Mouse (Mus musculus) heart, postnatal 25 days (tissue): ENCODE results near the gene Gm10663. TPM values are rescaled to one million over a fixed set of nuclear protein-coding genes. Genes with fewer than 3 reads are reported as not detected.

Experiments
- DNase-seq: peaks from one replicate; pipeline ENCODE4 v3.0.0; 2022; ENCODE audit warnings: low spot score
- intact Hi-C: fragments of 180-260 bp; cut with DNase I; formaldehyde crosslinking; loops from one replicate; pipeline ENCODE4 v1.15.1; 2025
- microRNA-seq: library from miRNA; unstranded; fragments of <30 nt; microRNA quantifications from one replicate; pipeline ENCODE4 v1.2.0, GENCODE M21; 2022
- total RNA-seq, 2 experiments: library from RNA; stranded (reverse); gene quantifications; 2 replicates each; pipeline ENCODE4 v1.2.3; 2021

Gene Gm10663
- total RNA-seq, 2 experiments from 2014 or later = not detected

- intact Hi-C loops = no loop called here
- DNase-seq = no peak
These were observed 5.9 kb downstream of the Gm10663 start for GRCm38 (mm10) chr8:65080731-65081130.

DNA sequence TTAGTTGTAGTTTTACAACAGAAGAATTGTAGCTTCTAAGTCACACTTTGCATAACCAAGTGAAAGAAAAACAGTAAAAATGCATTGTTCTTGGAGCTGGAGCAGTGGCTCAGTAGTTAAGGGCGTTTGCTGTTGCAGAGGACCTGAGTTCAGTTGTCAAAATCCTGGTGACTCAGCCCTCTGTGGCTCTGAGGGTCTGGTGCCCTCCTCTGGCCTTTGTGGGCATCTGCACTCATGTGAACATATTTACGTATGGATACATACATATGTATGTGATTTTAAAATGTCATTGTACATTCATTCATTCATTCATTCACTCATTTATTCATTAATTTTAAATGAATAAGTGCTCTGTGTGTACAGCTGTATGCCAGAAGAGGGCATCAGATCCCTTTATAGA lies 10.8 kb downstream of the Gm10663 start:
- DNase-seq = no peak

GRCm38 (mm10) chr8:65087711-65088110 lies 12.9 kb downstream of the Gm10663 start:
- no peak for DNase-seq

More for the DNA sequence above, 10.8 kb downstream of the Gm10663 start:
- intact Hi-C loops = no loop called here

GRCm38 (mm10) chr8:65088120-65088519 lies 13.3 kb downstream of the Gm10663 start:
- DNase-seq = no peak
- intact Hi-C loops = no loop called here

More at GRCm38 (mm10) chr8:65087711-65088110, 12.9 kb downstream of the Gm10663 start:
- intact Hi-C loops = no loop called here

- DNase-seq = no peak
These were observed 14.9 kb downstream of the Gm10663 start for GRCm38 (mm10) chr8:65089781-65090180.

DNA sequence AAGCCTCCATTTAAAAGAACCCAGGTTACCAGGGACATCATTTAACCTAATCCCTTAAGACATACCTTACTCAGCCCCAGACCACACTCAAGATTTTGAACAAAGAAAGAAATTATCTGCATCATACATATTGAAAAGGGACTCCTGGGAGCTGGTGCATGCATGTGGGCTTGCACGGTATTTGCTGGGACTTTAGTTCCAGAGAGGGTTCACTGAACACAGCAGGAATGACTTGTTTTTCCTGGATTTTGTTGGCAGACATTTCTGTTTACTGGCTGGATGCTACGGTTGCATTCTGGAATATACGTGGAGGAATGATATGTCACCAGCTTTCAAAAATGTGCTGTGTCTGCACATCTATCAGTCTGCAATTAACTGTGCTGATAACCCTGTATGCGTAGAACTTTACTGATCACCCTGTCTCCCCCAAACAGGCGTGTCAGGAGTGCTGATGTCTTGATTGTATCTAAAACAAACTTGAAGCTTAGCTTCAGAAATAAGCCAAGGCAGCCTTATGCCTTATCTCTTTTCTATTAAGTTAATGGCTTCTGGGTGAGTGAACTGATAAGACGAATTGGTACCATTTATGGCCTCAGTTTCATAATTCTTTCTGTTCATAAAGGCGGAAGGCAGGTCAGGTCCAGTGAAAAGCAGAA lies 23.1 kb downstream of the Gm10663 start:
- intact Hi-C loops = no loop called here
- DNase-seq = no peak

More at GRCm38 (mm10) chr8:65089781-65090180, 14.9 kb downstream of the Gm10663 start:
- intact Hi-C loops = no loop called here

DNA sequence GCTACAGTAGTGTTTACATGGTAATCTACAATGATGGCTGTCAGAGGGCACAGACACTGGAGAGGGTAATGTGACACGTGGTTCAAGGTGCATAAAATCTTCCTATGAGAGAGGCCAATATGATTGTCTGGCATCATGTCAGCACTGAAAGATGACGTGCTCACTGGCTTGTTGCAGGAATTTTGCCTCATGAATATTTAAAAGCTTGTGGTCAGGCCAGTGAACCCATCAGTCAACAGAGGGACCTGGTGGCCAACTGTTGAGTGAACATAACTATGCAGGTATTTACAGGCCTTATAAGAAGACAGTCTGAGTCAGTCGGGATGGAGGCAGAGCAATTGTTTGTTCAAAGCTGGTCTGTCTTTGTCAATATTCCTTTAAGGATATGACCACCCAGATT lies 24.9 kb downstream of the Gm10663 start:
- no peak for DNase-seq
- intact Hi-C loops = no loop called here

- no peak for DNase-seq
- intact Hi-C loops = no loop called here
These were observed 28.8 kb downstream of the Gm10663 start for GRCm38 (mm10) chr8:65103632-65104031.

GRCm38 (mm10) chr8:65104041-65104440 lies 29.2 kb downstream of the Gm10663 start:
- intact Hi-C loops = no loop called here
- no peak for DNase-seq

DNA sequence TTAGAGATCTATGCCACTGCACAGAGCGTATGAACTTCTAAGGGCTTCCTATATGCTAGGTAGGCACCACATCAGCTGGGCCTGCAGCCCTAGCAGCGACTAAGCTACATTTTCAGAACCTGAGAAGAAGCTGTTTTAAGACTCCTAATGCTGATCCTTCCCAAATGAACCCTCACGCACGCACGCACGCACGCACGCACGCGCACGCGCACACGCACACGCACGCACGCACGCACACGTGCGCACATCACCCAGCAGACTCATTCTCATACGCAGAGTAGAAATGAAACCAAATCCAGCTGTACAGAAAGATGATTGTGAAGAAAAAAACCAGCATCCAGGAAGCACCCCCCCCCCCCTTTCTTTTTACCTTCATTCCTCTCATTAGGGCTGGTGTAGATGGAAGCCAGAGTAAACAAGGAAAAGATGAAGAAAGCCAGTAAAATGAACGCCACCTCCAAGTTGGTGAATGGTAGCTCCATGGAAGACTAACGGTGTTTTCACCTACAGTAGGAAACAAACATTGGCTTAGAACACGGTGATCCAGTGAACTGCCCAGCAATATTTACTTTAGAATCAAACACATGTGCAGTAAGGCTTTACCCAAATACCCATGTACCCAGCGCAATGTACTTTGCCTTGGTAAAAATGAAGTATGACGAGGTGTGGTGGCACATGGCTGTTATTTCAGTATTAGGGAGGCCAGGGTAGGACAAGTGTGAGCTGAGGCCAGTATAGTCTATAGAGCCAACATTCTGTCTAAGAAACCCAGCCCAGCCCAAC lies 33.3 kb downstream of the Gm10663 start:
- intact Hi-C loops = no loop called here
- DNase-seq = no peak

DNA sequence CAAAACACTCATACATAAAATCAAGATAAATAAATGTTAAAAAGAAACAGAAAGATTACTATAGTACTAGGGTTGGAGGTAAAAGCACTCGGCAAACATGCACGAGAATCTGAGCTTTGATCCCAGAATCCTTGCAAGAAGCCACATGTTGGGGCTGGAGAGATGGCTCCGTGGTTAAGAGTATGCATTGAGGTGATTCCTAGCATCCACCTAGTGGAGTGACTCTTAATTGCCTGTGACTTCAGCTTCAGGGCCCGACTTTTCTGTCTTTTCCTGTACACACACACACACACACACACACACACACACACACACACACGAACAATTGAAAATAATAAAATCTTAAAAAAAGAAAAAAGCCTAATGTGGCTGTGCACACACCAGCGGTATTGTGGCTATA lies 34.1 kb downstream of the Gm10663 start:
- DNase-seq = no peak
- intact Hi-C loops = no loop called here

GRCm38 (mm10) chr8:65110285-65110691 lies 35.5 kb downstream of the Gm10663 start:
- no peak for DNase-seq

GRCm38 (mm10) chr8:65112092-65112491 lies 37.3 kb downstream of the Gm10663 start:
- intact Hi-C loops = no loop called here
- no peak for DNase-seq

More at GRCm38 (mm10) chr8:65110285-65110691, 35.5 kb downstream of the Gm10663 start:
- intact Hi-C loops = loop anchor here (1.0 to 2.0 kb wide), 2 partner anchors 88 to 147 kb away; no protein-coding TSS in a partner anchor

GRCm38 (mm10) chr8:65126014-65126413 lies 51.2 kb downstream of the Gm10663 start:
- intact Hi-C loops = no loop called here
- no peak for DNase-seq

- intact Hi-C loops = no loop called here
- DNase-seq = no peak
These were observed 51.6 kb downstream of the Gm10663 start for GRCm38 (mm10) chr8:65126454-65126853.

Small RNA genes lying within 50 kb of the gene (microRNA-seq; reads per million reads assigned to microRNA genes)
- not detected for gene Gm24333

Other genes starting within 250 kb of the Gm10663 start
- 10 to 100 TPM; 11.4 to 13.1 TPM for gene Klhl2, start 225.0 kb upstream of the Gm10663 start, total RNA-seq
- gene Tmem192, start 127.8 kb upstream of the Gm10663 start, total RNA-seq = 10 to 100 TPM; 15.4 to 18.7 TPM
- not detected for gene Trim75, start 87.2 kb upstream of the Gm10663 start, total RNA-seq
- not detected for gene Trim61, start 56.5 kb upstream of the Gm10663 start, total RNA-seq
- not detected for gene Trim60, start 56.4 kb upstream of the Gm10663 start, total RNA-seq
- under 1 TPM in 1 of 2 experiments, not detected in 1; 0.36 TPM for gene Apela, start 37.7 kb upstream of the Gm10663 start, total RNA-seq
- gene BC030870, start 54.5 kb downstream of the Gm10663 start, total RNA-seq = not detected